Mouse (Mus musculus) liver, postnatal 0 days (tissue): ENCODE measurements around the gene Mmgt2.

Source experiments
- CTCF ChIP-seq: sonication (generic); IDR thresholded peaks from 2 replicates; pipeline ENCODE4 v1.5.1; 2016; ENCODE audit warnings: antibody characterized with exemption, low read depth
- EP300 ChIP-seq: IDR thresholded peaks from 2 replicates; pipeline ENCODE4 v1.6.1; 2016; ENCODE audit warnings: antibody characterized with exemption, low read depth, mild to moderate bottlenecking

- TF ChIP-seq EP300: no peak
- no peak for TF ChIP-seq CTCF
Measured at GRCm38 (mm10) chr11:62708252-62708651, 59.8 kb downstream of the Mmgt2 start.
